Mouse (Mus musculus) WW6 (cell line): ENCODE results near the gene S1pr2.
"Not testable (repeated sequence)": the region's sequence is repeated elsewhere in the genome, so short reads cannot be mapped to it uniquely, and the experiment has no call there.

ENCODE experiments used
- DNase-seq: peaks from one replicate; pipeline ENCODE4 v3.0.0-alpha.2; 2013; ENCODE audit warnings: low read depth, low spot score

S1pr2 gene

GRCm38 (mm10) chr9:21000811-21001210, 24.2 kb upstream of the S1pr2 start:
- no peak for DNase-seq

DNA sequence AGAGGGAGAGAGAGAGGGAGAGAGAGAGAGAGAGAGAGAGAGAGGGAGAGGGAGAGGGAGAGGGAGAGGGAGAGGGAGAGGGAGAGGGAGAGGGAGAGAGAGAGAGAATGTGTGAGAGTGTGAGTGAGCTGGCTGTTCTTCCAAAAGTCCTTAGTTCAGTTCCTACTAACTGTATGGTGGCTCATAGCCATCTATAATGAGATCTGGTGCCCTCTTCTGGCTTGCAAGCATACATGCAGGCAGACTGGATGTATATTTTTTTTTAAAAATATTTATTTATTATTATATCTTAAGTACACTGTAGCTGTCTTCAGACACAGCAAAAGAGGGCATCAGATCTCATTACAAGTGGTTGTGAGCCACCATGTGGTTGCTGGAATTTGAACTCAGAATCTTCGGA, 21.8 kb upstream of the S1pr2 start:
- not testable (repeated sequence) for DNase-seq

DNA sequence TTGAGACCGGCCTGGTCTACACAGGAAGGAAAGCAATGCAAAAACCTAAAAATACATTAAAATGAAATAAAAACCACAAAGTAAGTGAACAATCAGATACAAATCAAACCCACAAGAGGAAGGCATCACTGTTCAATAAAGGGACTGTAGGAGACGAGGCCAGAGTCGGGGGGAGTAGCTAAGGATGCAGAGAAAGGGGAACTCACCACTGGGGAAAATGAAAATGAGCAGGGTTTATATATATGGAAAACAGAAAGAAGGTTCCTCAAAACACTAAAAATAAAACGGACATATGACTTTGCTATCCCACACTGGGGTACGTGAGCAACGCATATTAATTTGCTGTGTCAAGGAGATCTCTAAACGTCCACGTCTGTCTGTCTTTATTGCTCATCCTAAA, 20.5 kb upstream of the S1pr2 start:
- DNase-seq, result no peak

DNA sequence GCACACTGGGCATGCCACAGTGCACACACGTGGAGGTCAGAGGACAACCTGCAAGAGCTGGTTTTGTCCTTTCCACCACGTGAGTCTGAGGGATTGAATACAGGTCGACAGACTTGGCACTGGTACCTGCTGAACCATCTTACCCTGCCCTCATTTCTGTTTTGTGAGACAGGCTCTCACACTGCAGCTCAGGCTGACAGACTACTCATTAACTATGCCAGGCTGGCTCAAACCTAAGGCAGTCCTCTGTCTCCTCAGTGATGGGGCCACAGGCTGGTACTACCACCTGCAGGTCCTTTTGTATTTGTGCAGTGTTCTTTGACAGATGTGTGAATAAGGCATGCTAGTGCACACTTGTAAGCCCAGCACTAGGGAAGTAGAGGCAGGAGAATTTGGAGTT, 18.5 kb upstream of the S1pr2 start:
- no peak for DNase-seq

DNA sequence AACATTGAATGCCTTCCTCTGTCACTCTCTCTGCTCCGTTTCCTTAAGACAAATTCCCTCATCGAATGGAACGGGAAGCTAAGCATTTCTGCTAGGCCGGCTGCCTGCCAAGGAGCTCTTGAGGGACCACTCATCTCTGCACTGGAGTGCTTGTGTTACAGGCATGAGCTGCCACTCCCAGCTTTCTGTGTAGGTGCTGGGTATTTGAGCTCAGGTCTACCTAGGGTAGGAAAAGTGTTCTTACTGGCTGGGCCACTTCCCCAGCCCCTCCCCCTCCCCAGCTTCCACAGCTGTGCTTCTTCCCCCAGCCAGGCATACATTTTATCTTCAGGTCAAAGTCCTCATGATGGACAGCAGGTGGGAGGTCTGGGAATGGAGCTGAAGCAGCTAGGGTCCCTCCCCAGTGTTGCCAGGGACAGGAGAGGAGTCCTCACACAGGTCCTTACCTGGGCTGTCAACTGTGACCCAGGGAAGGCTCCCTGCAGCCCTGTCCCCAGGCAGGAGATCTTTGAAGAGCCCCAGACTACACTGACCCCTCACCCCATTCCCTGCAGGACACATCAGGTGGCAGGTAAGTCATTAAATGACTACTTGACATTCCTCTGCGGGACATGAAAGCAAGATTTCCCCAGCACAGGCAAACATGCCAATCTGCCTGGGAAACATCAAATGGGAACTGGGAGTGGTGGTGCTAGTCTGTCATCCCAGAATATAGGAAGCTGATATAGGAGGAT, 16.8 kb upstream of the S1pr2 start:
- no peak for DNase-seq

GRCm38 (mm10) chr9:20991587-20991986, 15.0 kb upstream of the S1pr2 start:
- no peak for DNase-seq

DNA sequence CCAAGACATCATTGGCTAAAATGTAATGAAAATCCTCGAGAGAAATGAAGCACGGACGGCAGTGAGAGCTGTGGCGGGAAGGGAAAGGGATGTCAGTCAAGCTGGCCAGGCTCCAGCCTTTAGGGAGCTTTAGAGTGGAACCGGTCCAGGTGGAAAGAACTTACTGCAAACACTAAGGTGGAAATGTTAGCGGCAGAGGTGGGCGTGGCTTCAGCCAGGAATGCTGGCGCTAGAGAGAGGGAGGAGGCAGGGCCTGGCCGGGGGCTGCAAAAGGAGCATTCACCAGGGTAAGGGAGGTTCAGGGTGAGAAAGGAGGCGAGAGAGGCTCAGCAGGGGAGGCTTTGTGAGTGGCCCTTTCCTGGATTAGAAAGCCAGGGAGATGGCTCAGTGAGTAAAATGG, 14.3 kb upstream of the S1pr2 start:
- no peak for DNase-seq

DNA sequence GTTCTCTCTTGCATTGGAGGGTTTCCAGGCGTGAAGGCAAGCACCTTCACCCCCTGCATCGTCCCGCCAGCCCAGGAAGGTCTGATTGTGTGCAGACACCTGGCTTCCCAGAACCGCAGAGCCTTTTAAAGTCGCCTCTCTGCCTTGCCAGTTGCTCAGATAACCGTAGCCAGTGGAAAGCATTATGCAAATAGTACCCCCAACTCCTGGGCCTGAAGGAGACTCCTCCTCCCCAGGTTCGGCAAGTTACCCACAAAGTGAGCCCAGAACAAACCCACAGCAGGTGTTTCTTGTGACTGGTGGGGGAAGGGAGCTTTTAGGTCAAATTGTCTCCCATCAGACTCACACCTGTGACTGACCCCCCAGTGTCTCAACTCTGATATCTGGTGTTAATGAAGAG, 11.4 kb upstream of the S1pr2 start:
- DNase-seq, result no peak

DNA sequence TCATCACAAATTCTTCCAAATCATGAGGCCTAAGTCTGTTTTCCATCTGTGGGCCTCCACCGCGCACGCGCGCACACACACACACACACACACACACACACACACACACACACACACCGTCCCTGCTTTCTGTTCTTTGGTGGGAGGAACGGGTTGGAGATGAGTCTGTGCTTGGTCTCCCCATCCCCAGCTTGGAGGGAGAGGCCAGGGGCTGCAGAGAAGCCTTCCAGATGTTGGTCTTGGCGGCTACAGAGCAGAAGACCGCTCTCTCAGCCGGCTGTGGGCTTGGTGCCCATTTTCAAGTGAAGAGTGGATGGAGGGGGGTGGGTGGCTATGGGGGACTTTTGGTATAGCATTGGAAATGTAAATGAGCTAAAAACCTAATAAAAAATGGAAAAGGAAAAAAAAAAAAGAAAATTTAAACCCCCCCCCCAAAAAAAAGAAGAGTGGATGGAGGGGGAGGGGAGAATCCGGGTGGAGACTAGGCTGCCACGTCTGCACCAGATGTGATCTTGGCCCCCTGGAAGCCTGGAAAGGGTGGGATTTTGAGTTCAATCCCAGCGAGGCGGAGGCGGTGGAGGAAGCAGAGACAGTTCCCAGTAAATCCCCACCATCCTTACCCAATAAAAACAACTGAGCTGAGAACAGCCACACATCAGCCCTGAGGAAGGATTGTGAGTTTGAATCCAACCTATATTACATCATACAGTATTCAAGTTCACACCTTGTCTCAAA, 10.5 kb upstream of the S1pr2 start:
- no peak for DNase-seq

DNA sequence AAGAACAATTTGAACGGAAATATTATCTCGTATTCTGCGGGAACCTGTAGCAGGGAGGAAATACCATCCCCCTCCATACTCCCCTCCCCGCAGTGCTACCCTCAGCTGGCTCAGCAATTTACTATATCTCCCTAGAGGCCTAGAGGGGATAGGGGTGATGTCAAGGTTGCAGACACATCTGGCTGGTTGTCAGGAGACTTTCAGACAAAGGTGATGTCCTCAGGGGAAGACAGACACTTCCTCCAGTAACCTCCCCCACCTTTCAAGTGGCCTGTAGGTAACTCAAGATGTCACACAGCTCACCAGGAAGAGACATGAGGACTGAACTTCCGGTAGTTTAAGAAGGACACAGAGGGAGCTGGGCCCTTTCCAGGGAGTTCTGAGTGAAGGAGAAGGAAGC, 6.6 kb upstream of the S1pr2 start:
- no peak for DNase-seq

GRCm38 (mm10) chr9:20982171-20982570, 5.6 kb upstream of the S1pr2 start:
- no peak for DNase-seq

- no peak for DNase-seq
These were observed 3.2 kb upstream of the S1pr2 start for GRCm38 (mm10) chr9:20979769-20980168.

GRCm38 (mm10) chr9:20979181-20979580, 2.6 kb upstream of the S1pr2 start:
- no peak for DNase-seq

GRCm38 (mm10) chr9:20978409-20979095, 2.0 kb upstream of the S1pr2 start:
- no peak for DNase-seq

GRCm38 (mm10) chr9:20976961-20977689, 544 bp upstream of the S1pr2 start:
- no peak for DNase-seq

DNA sequence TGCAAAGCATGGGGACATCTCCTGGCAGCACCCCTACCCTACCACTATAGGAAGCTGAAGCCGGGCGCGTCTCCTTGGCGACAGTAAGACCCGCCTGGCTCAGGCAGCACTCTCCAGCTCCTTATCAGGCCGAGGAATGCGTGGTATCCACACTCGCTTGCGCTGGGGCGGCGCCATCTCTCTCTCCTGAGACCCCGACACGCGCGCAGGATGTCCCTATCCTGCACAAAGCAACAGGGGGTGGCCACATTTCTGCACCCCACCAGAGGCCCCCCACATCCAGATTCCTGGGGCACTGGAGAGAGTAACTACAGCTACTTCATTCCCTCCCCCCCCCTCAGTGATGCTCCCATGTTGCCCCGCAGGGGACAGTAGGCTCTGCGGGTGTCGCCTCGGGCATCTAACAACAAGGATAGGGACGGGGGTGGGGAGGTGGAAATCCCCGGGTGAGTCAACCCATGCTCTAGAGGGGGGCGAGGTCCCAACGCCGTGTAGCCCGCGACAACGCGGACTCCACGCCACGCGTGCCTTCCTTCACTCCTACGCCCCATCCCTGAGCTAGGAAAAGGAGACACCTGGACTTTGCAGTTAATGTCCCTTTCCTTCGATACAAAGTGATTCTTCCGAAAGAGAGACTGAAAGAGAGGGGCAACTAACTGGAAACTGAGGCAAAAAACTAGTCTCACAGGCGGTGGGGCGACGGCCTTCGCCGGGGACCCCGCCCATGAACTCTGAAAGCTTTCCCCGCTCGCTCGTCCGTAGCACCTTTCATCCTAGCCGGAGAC, 958 bp downstream of the S1pr2 start:
- no peak for DNase-seq

- no peak for DNase-seq
These were observed 2.9 kb downstream of the S1pr2 start for GRCm38 (mm10) chr9:20973682-20974075.

DNA sequence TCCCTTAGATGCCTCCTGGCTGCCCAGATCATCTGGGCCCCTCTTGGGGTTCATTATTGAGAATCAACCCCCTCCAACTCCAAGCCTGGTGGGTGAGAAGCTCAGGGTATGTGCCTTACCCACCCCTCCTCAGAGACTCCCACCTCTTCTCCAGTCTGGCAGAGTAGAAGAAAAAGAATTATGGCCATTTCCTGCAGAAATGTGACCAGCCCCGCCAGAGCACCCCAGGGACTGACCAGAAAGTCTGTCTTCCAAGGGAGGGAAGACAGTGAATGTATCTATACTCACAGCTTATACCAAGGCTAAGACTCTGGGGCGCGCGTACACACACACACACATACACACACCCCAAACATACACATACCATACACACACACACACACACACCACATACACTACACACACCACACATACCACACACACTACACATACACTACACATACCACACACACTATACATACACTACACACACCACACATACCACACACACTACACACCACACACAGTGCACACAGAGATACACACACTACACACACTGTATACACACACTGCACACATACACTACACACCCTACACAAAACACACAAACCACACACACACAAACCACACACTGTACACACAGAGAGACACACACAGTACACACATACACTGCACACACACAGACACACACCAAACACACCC, 3.4 kb downstream of the S1pr2 start:
- no peak for DNase-seq

- DNase-seq, result no peak
These were observed 4.2 kb downstream of the S1pr2 start for GRCm38 (mm10) chr9:20972141-20972992.

DNA sequence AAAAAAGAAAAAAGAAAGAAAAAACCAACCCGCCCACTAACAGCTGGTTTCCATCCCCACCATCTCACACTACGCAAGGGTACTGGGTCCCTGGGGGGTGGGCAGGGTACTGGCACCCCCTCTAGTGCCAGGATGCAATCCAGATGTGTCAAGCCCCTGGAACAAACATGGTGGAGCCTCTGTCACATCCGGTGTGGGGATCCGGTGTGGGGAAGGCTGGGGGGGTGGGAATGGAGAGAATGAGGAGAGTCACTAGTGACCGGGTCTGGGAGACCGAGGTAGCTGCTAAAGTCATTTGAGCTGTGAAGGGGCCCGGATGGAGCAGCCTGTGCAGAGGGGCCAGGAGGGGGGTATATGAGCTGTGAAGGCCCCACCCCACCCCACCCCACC, 4.8 kb downstream of the S1pr2 start:
- DNase-seq, result no peak
